Comparison of ENCODE assay signal across 9 mouse cellular contexts in genomic region chr6:47878593-47878992, GRCm38 (mm10). TPM values are rescaled to one million over a fixed set of nuclear protein-coding genes. Genes with fewer than 3 reads are reported as not detected.
DNase-seq lines count a peak whose midpoint lies in the region; ATAC-seq and TF ChIP-seq lines count a peak whose summit lies in the region.
"Had no signal": no experiment of that assay in that cellular context is flagged by ENCODE, and none has a peak within 500 bp of the region (broad histone marks: within the 10 kb centered on the region; RNA-seq: fewer than 3 reads in every experiment).

No protein-coding gene starts in this region.

- TF ChIP-seq CTCF in lung, embryonic 14.5 days (IDR thresholded peaks at IDR 0.05; ENCODE audit: low read depth) = no peak
- no peak for TF ChIP-seq CTCF in thymus, adult 2 months (IDR thresholded peaks at IDR 0.05; ENCODE audit: borderline replicate concordance, control insufficient read depth, extremely low read depth, insufficient read depth, low read length, poor library complexity)

- ATAC-seq in lung, embryonic 14.5 days (ENCODE audit: insufficient read depth) = no peak
- no peak for ATAC-seq in embryonic facial prominence, embryonic 11.5 days (replicated peaks; ENCODE audit: insufficient number of reproducible peaks, low FRiP score, low TSS enrichment, low read depth)
- no peak for ATAC-seq in intestine, embryonic 14.5 days (replicated peaks; ENCODE audit: low FRiP score, low TSS enrichment, low read depth)
- no peak for ATAC-seq in neural tube, embryonic 13.5 days (ENCODE audit: low read depth)

- H3K4me1 ChIP-seq in lung, embryonic 14.5 days (ENCODE audit: insufficient read depth) = peaks cover 8% of the 10 kb centered on the region; the same call in 1 of the 2 replicates
- H3K4me1 ChIP-seq in embryonic facial prominence, embryonic 11.5 days (ENCODE audit: control insufficient read depth, insufficient read depth, low read length) = no peaks in the 10 kb centered on the region
- peaks cover 12% of the 10 kb centered on the region for H3K4me1 ChIP-seq in intestine, embryonic 14.5 days (replicated peaks; ENCODE audit: control insufficient read depth, insufficient read depth, low read length)
- H3K4me1 ChIP-seq in neural tube, embryonic 13.5 days (replicated peaks) = peaks cover 21% of the 10 kb centered on the region
- H3K4me1 ChIP-seq in thymus, adult 2 months (replicated peaks; ENCODE audit: control insufficient read depth, insufficient read depth, low read length) = peaks cover 11% of the 10 kb centered on the region

- H3K27me3 ChIP-seq in lung, embryonic 14.5 days (ENCODE audit: insufficient read depth, low read length) = no peaks in the 10 kb centered on the region
- no peaks in the 10 kb centered on the region for H3K27me3 ChIP-seq in embryonic facial prominence, embryonic 11.5 days (ENCODE audit: control insufficient read depth, insufficient read depth, low read length)
- H3K27me3 ChIP-seq in intestine, embryonic 14.5 days (replicated peaks; ENCODE audit: control insufficient read depth, insufficient read depth, low read length) = no peaks in the 10 kb centered on the region
- no peaks in the 10 kb centered on the region for H3K27me3 ChIP-seq in neural tube, embryonic 13.5 days
- H3K27me3 ChIP-seq in thymus, adult 2 months (ENCODE audit: control insufficient read depth, insufficient read depth, low read length) = no peaks in the 10 kb centered on the region

- peak; percentile 2 for DNase-seq in lung, embryonic 14.5 days
- no peak for DNase-seq in lung, postnatal 10 days
- DNase-seq in embryonic facial prominence, embryonic 11.5 days (ENCODE audit: low spot score) = no peak
- DNase-seq in intestine, embryonic 14.5 days (ENCODE audit: low spot score) = peak; percentile 54
- no peak for DNase-seq in left cerebral cortex, postnatal 10 days (ENCODE audit: extremely low spot score in 1 of 2, low spot score in 2 of 2)
- no peak for DNase-seq in thymus, adult 2 months
- DNase-seq in urinary bladder, adult 2 months (ENCODE audit: low spot score) = no peak

- H3K4me2 ChIP-seq in lung, embryonic 14.5 days = peak overlapping the region; percentile 95
- peak overlapping the region; percentile 85 for H3K4me2 ChIP-seq in embryonic facial prominence, embryonic 11.5 days (ENCODE audit: low read depth, low read length)
- H3K4me2 ChIP-seq in intestine, embryonic 14.5 days (ENCODE audit: low read length) = peak overlapping the region; percentile 85
- H3K4me2 ChIP-seq in neural tube, embryonic 13.5 days = peak overlapping the region; percentile 96

- peak overlapping the region; percentile 88 for H3K9ac ChIP-seq in lung, embryonic 14.5 days
- peak overlapping the region; percentile 94 for H3K9ac ChIP-seq in embryonic facial prominence, embryonic 11.5 days (replicated peaks; ENCODE audit: low read length)
- H3K9ac ChIP-seq in intestine, embryonic 14.5 days (ENCODE audit: low read length) = peak overlapping the region; percentile 80
- H3K9ac ChIP-seq in neural tube, embryonic 13.5 days = peak overlapping the region; percentile 96

- WGBS in lung, embryonic 14.5 days = 32% methylated on average over 3 of the region's 3 CpGs
- 42% methylated on average over 3 of the region's 3 CpGs for WGBS in embryonic facial prominence, embryonic 11.5 days
- WGBS in intestine, embryonic 14.5 days = 31% methylated on average over 3 of the region's 3 CpGs
- WGBS in neural tube, embryonic 13.5 days = 47% methylated on average over 3 of the region's 3 CpGs
- 58% methylated on average over 3 of the region's 3 CpGs for WGBS in thymus, adult 2 months

- peaks cover 42% of the 10 kb centered on the region for H3K36me3 ChIP-seq in lung, embryonic 14.5 days (ENCODE audit: insufficient read depth)
- peaks cover 4% of the 10 kb centered on the region for H3K36me3 ChIP-seq in embryonic facial prominence, embryonic 11.5 days (replicated peaks; ENCODE audit: control insufficient read depth, insufficient read depth, low read depth, low read length)
- peaks cover 38% of the 10 kb centered on the region for H3K36me3 ChIP-seq in intestine, embryonic 14.5 days (ENCODE audit: control insufficient read depth, insufficient read depth, low read length)
- H3K36me3 ChIP-seq in neural tube, embryonic 13.5 days = peaks cover 40% of the 10 kb centered on the region
- 0 out of 2 replicates have a peak, but pooled peaks cover 3% of the 10 kb centered on the region for H3K36me3 ChIP-seq in thymus, adult 2 months (ENCODE audit: control insufficient read depth, insufficient read depth, low read length)

- no peak for TF ChIP-seq POLR2A in thymus, adult 2 months (IDR thresholded peaks at IDR 0.05; ENCODE audit: control insufficient read depth, extremely low read depth, insufficient read depth, low read length, poor library complexity)

- H3K27ac ChIP-seq in lung, embryonic 14.5 days (ENCODE audit: low read depth) = peak overlapping the region; percentile 97; the same call in 1 of the 2 replicates
- H3K27ac ChIP-seq in embryonic facial prominence, embryonic 11.5 days (replicated peaks; ENCODE audit: low read depth, low read length) = no peak overlapping the region
- H3K27ac ChIP-seq in intestine, embryonic 14.5 days (ENCODE audit: low read depth) = peak overlapping the region; percentile 94; the same call in 1 of the 2 replicates
- peak overlapping the region; percentile 99 for H3K27ac ChIP-seq in neural tube, embryonic 13.5 days (replicated peaks)
- H3K27ac ChIP-seq in thymus, adult 2 months (ENCODE audit: control insufficient read depth, insufficient read depth, low read length) = no peak overlapping the region

- H3K4me3 ChIP-seq in lung, embryonic 14.5 days (ENCODE audit: low read depth, low read length) = peak overlapping the region; percentile 87
- peak overlapping the region; percentile 91 for H3K4me3 ChIP-seq in embryonic facial prominence, embryonic 11.5 days (ENCODE audit: low read depth, low read length)
- peak overlapping the region; percentile 79 for H3K4me3 ChIP-seq in intestine, embryonic 14.5 days (ENCODE audit: low read depth, low read length)
- H3K4me3 ChIP-seq in neural tube, embryonic 13.5 days = peak overlapping the region; percentile 93
- no peak overlapping the region for H3K4me3 ChIP-seq in thymus, adult 2 months (ENCODE audit: control insufficient read depth, insufficient read depth, low read length)

- intact Hi-C loops in left cerebral cortex, postnatal 10 days (cut with DNase I) = loop anchor here (5.0 kb wide), 1 partner anchor 41 kb away; the partner anchor contains the start of gene Zfp398

- no peaks in the 10 kb centered on the region for H3K9me3 ChIP-seq in lung, embryonic 14.5 days (ENCODE audit: low read depth, low read length)
- no peaks in the 10 kb centered on the region for H3K9me3 ChIP-seq in embryonic facial prominence, embryonic 11.5 days (replicated peaks; ENCODE audit: control insufficient read depth, low read length)
- H3K9me3 ChIP-seq in intestine, embryonic 14.5 days (ENCODE audit: control insufficient read depth, low read length) = no peaks in the 10 kb centered on the region
- H3K9me3 ChIP-seq in neural tube, embryonic 13.5 days = no peaks in the 10 kb centered on the region

RNA-seq across cellular contexts. Expression of gene Zfp282, which starts 1.6 kb away (rescaled TPM):
- 15.6 and 17.4 TPM in 2 replicates for polyA plus RNA-seq in lung, embryonic 14.5 days (2014; fragmentation: Nextera tagmentation; extraction: Ambion mirVana)
- polyA plus RNA-seq in embryonic facial prominence, embryonic 11.5 days (2014; fragmentation: Nextera tagmentation; extraction: Ambion mirVana) = 12.2 and 12.3 TPM in 2 replicates
- polyA plus RNA-seq in intestine, embryonic 14.5 days (2014; fragmentation: Nextera tagmentation; extraction: Ambion mirVana) = 10.3 and 11.1 TPM in 2 replicates
- 22.1 and 23.0 TPM in 2 replicates for polyA plus RNA-seq in neural tube, embryonic 13.5 days (2015; fragmentation: Nextera tagmentation; extraction: Ambion mirVana)
- total RNA-seq in left cerebral cortex, postnatal 10 days (2021) = 10 to 100 TPM; 26.6 to 28.1 TPM
- 13.8 and 15.0 TPM in 2 replicates for polyA plus RNA-seq in thymus, adult 2 months (2012; rRNA removed)
- polyA plus RNA-seq in urinary bladder, adult 2 months (2012; rRNA removed) = 11.8 and 12.6 TPM in 2 replicates

RNA-seq across cellular contexts. Expression of gene Zfp212, which starts 41.7 kb away (rescaled TPM):
- polyA plus RNA-seq in lung, embryonic 14.5 days (2014; fragmentation: Nextera tagmentation; extraction: Ambion mirVana) = 14.9 and 16.2 TPM in 2 replicates
- polyA plus RNA-seq in embryonic facial prominence, embryonic 11.5 days (2014; fragmentation: Nextera tagmentation; extraction: Ambion mirVana) = 13.6 and 14.0 TPM in 2 replicates
- polyA plus RNA-seq in intestine, embryonic 14.5 days (2014; fragmentation: Nextera tagmentation; extraction: Ambion mirVana) = 13.4 and 15.9 TPM in 2 replicates
- 15.8 and 17.0 TPM in 2 replicates for polyA plus RNA-seq in neural tube, embryonic 13.5 days (2015; fragmentation: Nextera tagmentation; extraction: Ambion mirVana)
- total RNA-seq in left cerebral cortex, postnatal 10 days (2021) = 10 to 100 TPM; 14.8 to 16.7 TPM
- polyA plus RNA-seq in thymus, adult 2 months (2012; rRNA removed) = 25.3 and 26.4 TPM in 2 replicates
- 14.8 and 15.2 TPM in 2 replicates for polyA plus RNA-seq in urinary bladder, adult 2 months (2012; rRNA removed)

RNA-seq across cellular contexts. Expression of gene Zfp398, which starts 43.1 kb away (rescaled TPM):
- polyA plus RNA-seq in lung, embryonic 14.5 days (2014; fragmentation: Nextera tagmentation; extraction: Ambion mirVana) = 8.8 and 10.6 TPM in 2 replicates
- polyA plus RNA-seq in embryonic facial prominence, embryonic 11.5 days (2014; fragmentation: Nextera tagmentation; extraction: Ambion mirVana) = 6.4 and 6.5 TPM in 2 replicates
- polyA plus RNA-seq in intestine, embryonic 14.5 days (2014; fragmentation: Nextera tagmentation; extraction: Ambion mirVana) = 8.5 and 9.0 TPM in 2 replicates
- 15.7 and 17.3 TPM in 2 replicates for polyA plus RNA-seq in neural tube, embryonic 13.5 days (2015; fragmentation: Nextera tagmentation; extraction: Ambion mirVana)
- total RNA-seq in left cerebral cortex, postnatal 10 days (2021) = 10 to 100 TPM; 18.9 to 21.0 TPM
- 26.5 and 32.0 TPM in 2 replicates for polyA plus RNA-seq in thymus, adult 2 months (2012; rRNA removed)
- polyA plus RNA-seq in urinary bladder, adult 2 months (2012; rRNA removed) = 6.6 and 8.2 TPM in 2 replicates

RNA-seq across cellular contexts. Expression of gene Zfp786, which starts 47.9 kb away (rescaled TPM):
- polyA plus RNA-seq in lung, embryonic 14.5 days (2014; fragmentation: Nextera tagmentation; extraction: Ambion mirVana) = 4.3 and 5.4 TPM in 2 replicates
- polyA plus RNA-seq in embryonic facial prominence, embryonic 11.5 days (2014; fragmentation: Nextera tagmentation; extraction: Ambion mirVana) = 5.5 and 5.9 TPM in 2 replicates
- 3.5 and 3.6 TPM in 2 replicates for polyA plus RNA-seq in intestine, embryonic 14.5 days (2014; fragmentation: Nextera tagmentation; extraction: Ambion mirVana)
- polyA plus RNA-seq in neural tube, embryonic 13.5 days (2015; fragmentation: Nextera tagmentation; extraction: Ambion mirVana) = 16.6 and 17.1 TPM in 2 replicates
- total RNA-seq in left cerebral cortex, postnatal 10 days (2021) = 1 to 10 TPM; 6.1 to 6.6 TPM
- 0.24 and 0.31 TPM in 2 replicates for polyA plus RNA-seq in thymus, adult 2 months (2012; rRNA removed)
- 0.48 and 0.75 TPM in 2 replicates for polyA plus RNA-seq in urinary bladder, adult 2 months (2012; rRNA removed)
- total RNA-seq: neutrophil, adult 5-6 weeks had no signal

Comparison
In these comparisons a context has a peak if more than half of its experiments do, and no peak if none do; other contexts are left out.
1. DNase-seq: peak in lung, embryonic 14.5 days (single experiment) and intestine, embryonic 14.5 days (single experiment); none in lung, postnatal 10 days (single experiment), embryonic facial prominence, embryonic 11.5 days (single experiment), left cerebral cortex, postnatal 10 days (0 of 2), thymus, adult 2 months (single experiment) and urinary bladder, adult 2 months (single experiment).
2. H3K27ac ChIP-seq: peak in lung, embryonic 14.5 days (single experiment), intestine, embryonic 14.5 days (single experiment) and neural tube, embryonic 13.5 days (single experiment); none in embryonic facial prominence, embryonic 11.5 days (single experiment) and thymus, adult 2 months (single experiment).
3. Peak in every context shown above with its lines, with median percentiles within 50 percentile points of each other: H3K4me2 ChIP-seq and H3K9ac ChIP-seq.